Mouse (Mus musculus) testis, adult 2 months (tissue): ENCODE results near the gene Gm9936. TPM values are rescaled to one million over a fixed set of nuclear protein-coding genes. Genes with fewer than 3 reads are reported as not detected.

Source experiments
- H3K27ac ChIP-seq: fragments of 200-500 bp; 2 replicates; pipeline ENCODE4 v1.5.1; 2012; ENCODE audit warnings: low read depth, low read length; ENCODE audit not compliant: control insufficient read depth, insufficient read depth
- H3K27me3 ChIP-seq: fragments of 200-500 bp; 2 replicates; pipeline ENCODE4 v1.6.1; 2012; ENCODE audit warnings: mild to moderate bottlenecking, low read length, moderate library complexity; ENCODE audit not compliant: control insufficient read depth, insufficient read depth
- H3K36me3 ChIP-seq: fragments of 200-500 bp; 2 replicates; pipeline ENCODE4 v1.6.1; 2012; ENCODE audit warnings: mild to moderate bottlenecking, low read length; ENCODE audit not compliant: control insufficient read depth, insufficient read depth
- H3K4me1 ChIP-seq: fragments of 200-500 bp; 2 replicates; pipeline ENCODE4 v1.6.1; 2012; ENCODE audit warnings: low read length; ENCODE audit not compliant: control insufficient read depth, insufficient read depth
- H3K4me3 ChIP-seq: fragments of 200-500 bp; 2 replicates; pipeline ENCODE4 v1.5.1; 2012; ENCODE audit warnings: low read depth, mild to moderate bottlenecking, low read length, moderate library complexity, mixed read lengths; ENCODE audit not compliant: control insufficient read depth
- CTCF ChIP-seq: fragments of 200-500 bp; IDR thresholded peaks from 2 replicates; pipeline ENCODE4 v1.5.1; 2012; ENCODE audit warnings: low read depth, mild to moderate bottlenecking, inconsistent platforms, low read length, moderate library complexity; ENCODE audit not compliant: control insufficient read depth, insufficient read depth, insufficient replicate concordance
- POLR2A ChIP-seq: fragments of 200-500 bp; IDR thresholded peaks from 2 replicates; pipeline ENCODE4 v1.6.1; 2012; ENCODE audit warnings: low read depth, mild to moderate bottlenecking, inconsistent platforms, low read length, moderate library complexity; ENCODE audit not compliant: control insufficient read depth
- polyA plus RNA-seq: library from polyadenylated mRNA; depleted of rRNA; stranded (reverse); fragments of >200 nt; gene quantifications from 2 replicates; pipeline ENCODE4 v1.2.3, GENCODE M21; 2012

Gene Gm9936
- polyA plus RNA-seq, 1 experiment, result not detected

DNA sequence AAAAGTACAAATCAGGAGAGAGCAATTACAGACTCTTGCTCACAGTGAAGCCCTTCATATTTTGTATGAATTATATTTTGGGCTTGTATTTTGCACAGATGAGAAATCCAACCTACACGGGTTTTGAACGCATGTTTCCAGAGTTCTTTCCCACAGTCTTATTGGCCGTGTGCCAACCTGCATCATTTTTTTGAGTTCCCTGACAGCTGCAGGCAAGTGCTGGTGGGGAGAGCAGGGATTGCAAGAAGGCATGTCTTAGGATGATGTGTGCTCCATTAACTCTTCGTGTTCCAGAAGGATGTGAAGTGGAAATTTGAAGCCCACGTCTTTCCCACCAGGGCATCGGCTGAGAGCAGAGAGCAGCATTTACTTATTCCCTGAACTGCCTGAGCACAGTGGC is 41.9 kb downstream of the Gm9936 start:
- Histone ChIP-seq H3K4me3 (no peak overlapping the region), H3K36me3 (no peaks in the 10 kb centered on the region), H3K27ac (no peak overlapping the region), H3K27me3 (no peaks in the 10 kb centered on the region), H3K4me1 (peaks cover 5% of the 10 kb centered on the region)
- TF ChIP-seq CTCF (no peak), POLR2A (no peak)

DNA sequence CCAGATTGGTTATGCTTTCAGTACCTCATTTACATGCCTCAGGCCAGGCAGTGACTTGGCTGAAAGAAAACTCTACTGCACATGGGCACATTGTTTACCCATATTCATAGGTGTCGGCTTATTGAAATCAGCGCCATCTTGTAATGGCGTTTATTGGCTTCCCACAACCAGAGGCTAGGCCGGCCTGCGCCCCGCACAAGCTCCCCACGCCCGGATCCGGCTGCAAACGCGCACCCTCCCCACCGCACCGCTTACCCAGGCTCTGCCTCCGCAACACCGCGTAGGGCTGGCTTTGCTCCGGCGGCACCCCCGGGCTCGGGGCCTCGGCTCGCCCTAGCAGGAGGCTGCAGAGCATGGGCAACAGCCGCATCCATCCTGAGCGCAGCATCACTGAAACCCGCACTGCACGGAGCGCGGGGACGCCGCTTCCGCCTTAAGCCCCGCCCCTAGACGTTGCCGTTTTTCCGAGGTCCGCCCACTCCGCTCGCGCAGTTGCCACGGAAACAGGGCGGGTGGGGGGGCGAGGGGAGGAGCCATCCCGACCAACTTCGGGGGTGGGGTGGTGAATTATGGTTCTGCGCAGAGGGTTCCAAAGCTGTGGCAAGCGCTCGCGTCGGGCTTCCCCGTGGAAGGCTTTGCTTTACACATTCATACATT is 44.8 kb downstream of the Gm9936 start:
- Histone ChIP-seq H3K27ac (peak overlapping the region; percentile 82), H3K27me3 (no peaks in the 10 kb centered on the region), H3K36me3 (no peaks in the 10 kb centered on the region), H3K4me1 (peaks cover 7% of the 10 kb centered on the region), H3K4me3 (peak overlapping the region; percentile 90)
- TF ChIP-seq CTCF (no peak), POLR2A (peak; percentile 98)

GRCm38 (mm10) chr5:114809826-114810225 is 48.7 kb downstream of the Gm9936 start:
- Histone ChIP-seq H3K4me1 (peaks cover 7% of the 10 kb centered on the region), H3K36me3 (no peaks in the 10 kb centered on the region; the same call in 1 of the 2 replicates), H3K27ac (no peak overlapping the region), H3K27me3 (no peaks in the 10 kb centered on the region), H3K4me3 (no peak overlapping the region)
- no peak for TF ChIP-seq CTCF
- TF ChIP-seq POLR2A, result no peak

DNA sequence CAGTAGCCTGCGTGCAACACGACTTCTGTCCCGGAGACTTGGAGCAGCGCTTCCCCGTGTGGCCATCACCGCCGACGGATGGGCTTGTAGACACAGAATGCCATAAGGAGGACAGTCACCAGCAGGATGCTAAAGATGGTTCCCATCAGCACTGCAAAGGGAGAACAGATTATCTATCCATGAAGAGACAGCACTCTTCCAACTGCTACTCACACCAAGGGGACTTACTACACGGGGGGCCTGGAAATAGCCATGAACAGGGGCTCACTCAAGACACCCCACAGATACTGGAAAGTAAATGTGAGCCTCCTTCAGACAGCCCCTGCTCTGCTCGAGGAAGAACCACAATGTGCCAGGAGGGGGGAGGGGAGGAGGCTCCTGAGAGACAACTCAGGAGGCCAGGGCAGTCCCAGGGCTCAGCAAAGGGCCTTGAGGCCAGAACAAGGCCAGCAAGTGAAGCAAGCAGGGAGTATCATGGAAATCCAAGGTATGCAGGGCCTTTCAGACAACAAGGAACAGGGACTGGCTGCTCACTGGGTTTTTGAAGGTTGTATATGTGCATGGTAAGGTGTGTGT is 49.2 kb downstream of the Gm9936 start:
- Histone ChIP-seq H3K27me3 (no peaks in the 10 kb centered on the region), H3K27ac (no peak overlapping the region), H3K4me1 (peaks cover 6% of the 10 kb centered on the region), H3K36me3 (peaks cover 2% of the 10 kb centered on the region), H3K4me3 (no peak overlapping the region)
- no peak for TF ChIP-seq POLR2A
- TF ChIP-seq CTCF, result no peak

- Histone ChIP-seq H3K4me1 (peaks cover 5% of the 10 kb centered on the region), H3K4me3 (no peak overlapping the region), H3K27me3 (no peaks in the 10 kb centered on the region), H3K27ac (no peak overlapping the region), H3K36me3 (peaks cover 2% of the 10 kb centered on the region)
- TF ChIP-seq POLR2A (no peak), CTCF (no peak)
These were observed 50.1 kb downstream of the Gm9936 start for GRCm38 (mm10) chr5:114808385-114808784.

GRCm38 (mm10) chr5:114807893-114808292 is 50.6 kb downstream of the Gm9936 start:
- Histone ChIP-seq H3K36me3 (peaks cover 2% of the 10 kb centered on the region), H3K4me3 (no peak overlapping the region), H3K4me1 (peaks cover 5% of the 10 kb centered on the region), H3K27me3 (no peaks in the 10 kb centered on the region), H3K27ac (no peak overlapping the region)
- no peak for TF ChIP-seq CTCF
- TF ChIP-seq POLR2A, result no peak

DNA sequence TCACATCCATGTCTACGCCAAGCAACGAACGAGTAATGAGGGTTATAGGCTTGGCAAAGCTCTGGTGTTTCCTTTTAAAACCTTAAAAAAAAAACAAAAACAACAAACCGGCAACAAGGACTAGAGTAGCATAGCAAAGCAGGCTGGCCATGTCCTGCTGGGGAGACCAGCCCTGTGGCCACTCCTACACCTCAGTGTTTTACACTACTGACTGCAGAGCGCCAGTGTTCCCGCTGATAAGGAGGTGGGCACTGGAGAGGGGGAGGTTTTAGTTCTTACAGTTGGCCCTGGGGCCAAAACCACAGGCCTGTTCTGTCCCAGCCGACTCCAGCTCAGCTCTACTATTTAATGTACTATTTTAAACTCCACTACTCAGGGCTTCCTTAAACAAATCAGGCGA is 51.0 kb downstream of the Gm9936 start:
- peaks cover 5% of the 10 kb centered on the region for H3K4me1 ChIP-seq

GRCm38 (mm10) chr5:114807063-114807462 is 51.4 kb downstream of the Gm9936 start:
- Histone ChIP-seq H3K4me3 (no peak overlapping the region), H3K27me3 (no peaks in the 10 kb centered on the region), H3K27ac (no peak overlapping the region), H3K36me3 (peaks cover 2% of the 10 kb centered on the region), H3K4me1 (peaks cover 3% of the 10 kb centered on the region; the same call in 1 of the 2 replicates)
- no peak for TF ChIP-seq POLR2A
- TF ChIP-seq CTCF, result no peak

More for the DNA sequence above, 51.0 kb downstream of the Gm9936 start:
- no peak overlapping the region for H3K4me3 ChIP-seq
- H3K27ac ChIP-seq, result no peak overlapping the region
- peaks cover 2% of the 10 kb centered on the region for H3K36me3 ChIP-seq
- H3K27me3 ChIP-seq, result no peaks in the 10 kb centered on the region
- TF ChIP-seq CTCF (no peak), POLR2A (0 out of 2 replicates have a peak, but pooled peaks have one; percentile 17)
